Mouse (Mus musculus) erythroblast, embryonic 14.5 days (primary cell): ENCODE measurements around the gene Cwc15. TPM values are rescaled to one million over a fixed set of nuclear protein-coding genes. Genes with fewer than 3 reads are reported as not detected.
"Not testable (repeated sequence)": the region's sequence is repeated elsewhere in the genome, so short reads cannot be mapped to it uniquely, and the experiment has no call there.

Experiments
- H3K27me3 ChIP-seq: 2 replicates; pipeline ENCODE4 v1.6.1; 2012; ENCODE audit warnings: inconsistent platforms; ENCODE audit not compliant: control insufficient read depth
- H3K36me3 ChIP-seq: 2 replicates; pipeline ENCODE4 v1.6.1; 2012; ENCODE audit warnings: mild to moderate bottlenecking, inconsistent platforms; ENCODE audit not compliant: control insufficient read depth
- H3K4me1 ChIP-seq: 2 replicates; pipeline ENCODE4 v1.6.1; 2012; ENCODE audit warnings: inconsistent platforms; ENCODE audit not compliant: control insufficient read depth
- H3K4me3 ChIP-seq: replicated peaks from 2 replicates; pipeline ENCODE3; 2012; ENCODE audit warnings: moderate library complexity, mild to moderate bottlenecking, inconsistent platforms
- H3K9me3 ChIP-seq: 2 replicates; pipeline ENCODE4 v1.6.1; 2012; ENCODE audit warnings: low read length, inconsistent platforms, mixed read lengths; ENCODE audit not compliant: control insufficient read depth
- GATA1 ChIP-seq: IDR thresholded peaks from 2 replicates; pipeline ENCODE4 v1.6.1; 2012; ENCODE audit warnings: low read length, inconsistent platforms, mixed read lengths
- TAL1 ChIP-seq: IDR thresholded peaks from 3 replicates; pipeline ENCODE4 v1.6.1; 2012; ENCODE audit warnings: low read length, inconsistent platforms, mixed read lengths
- polyA plus RNA-seq: library from polyadenylated mRNA; stranded (reverse); fragments of >175 nt; gene quantifications from 2 replicates; pipeline ENCODE4 v1.2.3, GENCODE M21; 2012

Gene Cwc15
- 2.0 and 2.1 TPM in 2 replicates for polyA plus RNA-seq

- Histone ChIP-seq H3K9me3 (no peaks in the 10 kb centered on the region), H3K27me3 (no peaks in the 10 kb centered on the region), H3K4me1 (peaks cover 20% of the 10 kb centered on the region), H3K36me3 (peaks cover 32% of the 10 kb centered on the region), H3K4me3 (peak within 1 kb of the TSS; percentile 65)
- TF ChIP-seq GATA1 = no peak
- no peak for TF ChIP-seq TAL1
These were observed at the start of gene Cwc15, which contains the start of gene Kdm4d for GRCm38 (mm10) chr9:14500023-14500915. Gene Cwc15, plus strand, starts transcription at chr9:14500617. Gene Kdm4d, minus strand, starts transcription at chr9:14500482.

GRCm38 (mm10) chr9:14451120-14451519 is 49.3 kb upstream of the Cwc15 start:
- H3K4me1 ChIP-seq, H3K27me3 ChIP-seq, H3K36me3 ChIP-seq, H3K9me3 ChIP-seq, H3K4me3 ChIP-seq: not testable (repeated sequence)

- Histone ChIP-seq H3K9me3 (no peaks in the 10 kb centered on the region), H3K27me3 (no peaks in the 10 kb centered on the region), H3K36me3 (no peaks in the 10 kb centered on the region), H3K4me1 (no peaks in the 10 kb centered on the region), H3K4me3 (no peak overlapping the region)
- TF ChIP-seq GATA1 (no peak), TAL1 (no peak)
These were observed 44.1 kb upstream of the Cwc15 start for GRCm38 (mm10) chr9:14456320-14456719.

- H3K27me3 ChIP-seq, H3K4me3 ChIP-seq, H3K4me1 ChIP-seq, H3K36me3 ChIP-seq, H3K9me3 ChIP-seq: not testable (repeated sequence)
These were observed 37.9 kb upstream of the Cwc15 start for GRCm38 (mm10) chr9:14462536-14462935.

- H3K4me1 ChIP-seq, H3K9me3 ChIP-seq, H3K36me3 ChIP-seq, H3K4me3 ChIP-seq, H3K27me3 ChIP-seq: not testable (repeated sequence)
These were observed 36.7 kb upstream of the Cwc15 start for GRCm38 (mm10) chr9:14463668-14464067.

GRCm38 (mm10) chr9:14498896-14499705 is 1.3 kb upstream of the Cwc15 start:
- TF ChIP-seq TAL1 = no peak
- TF ChIP-seq GATA1 = no peak
- Histone ChIP-seq H3K36me3 (peaks cover 21% of the 10 kb centered on the region), H3K4me1 (peaks cover 20% of the 10 kb centered on the region), H3K9me3 (no peaks in the 10 kb centered on the region), H3K4me3 (peak overlapping the region; percentile 65), H3K27me3 (no peaks in the 10 kb centered on the region)

GRCm38 (mm10) chr9:14500916-14501424 is 553 bp downstream of the Cwc15 start:
- H3K4me3 ChIP-seq = peak overlapping the region; percentile 65
- no peak for TF ChIP-seq GATA1
- no peak for TF ChIP-seq TAL1
- peaks cover 20% of the 10 kb centered on the region for H3K4me1 ChIP-seq
- H3K27me3 ChIP-seq = no peaks in the 10 kb centered on the region
- peaks cover 39% of the 10 kb centered on the region for H3K36me3 ChIP-seq
- no peaks in the 10 kb centered on the region for H3K9me3 ChIP-seq

GRCm38 (mm10) chr9:14512633-14513445 is 12.4 kb downstream of the Cwc15 start:
- Histone ChIP-seq H3K9me3 (no peaks in the 10 kb centered on the region), H3K27me3 (no peaks in the 10 kb centered on the region), H3K4me1 (no peaks in the 10 kb centered on the region), H3K36me3 (peaks cover 43% of the 10 kb centered on the region), H3K4me3 (no peak overlapping the region)
- TF ChIP-seq GATA1 = no peak
- TF ChIP-seq TAL1 = no peak

GRCm38 (mm10) chr9:14517296-14517695 is 16.9 kb downstream of the Cwc15 start:
- no peaks in the 10 kb centered on the region for H3K27me3 ChIP-seq
- no peaks in the 10 kb centered on the region for H3K9me3 ChIP-seq
- TF ChIP-seq TAL1 (no peak), GATA1 (no peak)
- no peak overlapping the region for H3K4me3 ChIP-seq
- peaks cover 6% of the 10 kb centered on the region for H3K36me3 ChIP-seq
- H3K4me1 ChIP-seq = no peaks in the 10 kb centered on the region
